Mouse (Mus musculus) common myeloid progenitor, adult 5-6 weeks (primary cell): ENCODE results near the gene P2rx4. TPM values are rescaled to one million over a fixed set of nuclear protein-coding genes. Genes with fewer than 3 reads are reported as not detected.

Experiments used
- total RNA-seq: library from RNA; stranded (forward); fragments of 200-1000, 187-1606 nt; gene quantifications from 2 replicates; pipeline ENCODE4 v1.2.3, GENCODE M21; 2017

Gene P2rx4
- total RNA-seq, 1 experiment from 2014 or later: 12.1 TPM

Other genes starting within 250 kb of the P2rx4 start
- gene Atp2a2, start 205.3 kb upstream of the P2rx4 start, total RNA-seq: 107 and 133 TPM in 2 replicates
- 6.1 and 19.6 TPM in 2 replicates for gene Ift81, start 93.0 kb upstream of the P2rx4 start, total RNA-seq
- gene P2rx7, start 63.6 kb upstream of the P2rx4 start, total RNA-seq: 5.2 and 5.3 TPM in 2 replicates
- gene Camkk2, start 71.9 kb downstream of the P2rx4 start, total RNA-seq: 20.8 and 42.9 TPM in 2 replicates
- gene Anapc5, start 113.8 kb downstream of the P2rx4 start, total RNA-seq: 344 and 345 TPM in 2 replicates
- gene Rnf34, start 142.5 kb downstream of the P2rx4 start, total RNA-seq: 15.3 and 23.0 TPM in 2 replicates